Mouse (Mus musculus) limb, embryonic 13.5 days (tissue): ENCODE data around the gene Ppp5c. TPM values are rescaled to one million over a fixed set of nuclear protein-coding genes. Genes with fewer than 3 reads are reported as not detected.

Experiments
- ATAC-seq: fragments of 200-750 bp; cut with Nextera tagmentation; 2 replicates; pipeline ENCODE4 v1.8.0; 2017; ENCODE audit warnings: low read depth, moderate number of reproducible peaks, moderate TSS enrichment; ENCODE audit not compliant: low FRiP score
- H3K27ac ChIP-seq: fragments of 300-500 bp; sonication (generic); 2 replicates; pipeline ENCODE4 v1.5.1; 2015; ENCODE audit warnings: inconsistent platforms, mild to moderate bottlenecking, moderate library complexity
- H3K27me3 ChIP-seq: fragments of 300-500 bp; sonication (generic); 2 replicates; pipeline ENCODE4 v1.6.1; 2015; ENCODE audit warnings: mild to moderate bottlenecking, inconsistent platforms
- H3K36me3 ChIP-seq: fragments of 300-500 bp; sonication (generic); 2 replicates; pipeline ENCODE4 v1.6.1; 2015; ENCODE audit warnings: inconsistent platforms, mild to moderate bottlenecking, moderate library complexity
- H3K4me1 ChIP-seq: fragments of 300-500 bp; sonication (generic); 2 replicates; pipeline ENCODE4 v1.6.1; 2015; ENCODE audit warnings: inconsistent platforms
- H3K4me2 ChIP-seq: fragments of 300-500 bp; sonication (generic); replicated peaks from 2 replicates; pipeline ENCODE4 v1.6.1; 2015; ENCODE audit warnings: inconsistent platforms, mild to moderate bottlenecking, moderate library complexity
- H3K4me3 ChIP-seq: fragments of 300-500 bp; sonication (generic); 2 replicates; pipeline ENCODE4 v1.5.1; 2015; ENCODE audit warnings: moderate library complexity, mild to moderate bottlenecking, inconsistent platforms
- H3K9ac ChIP-seq: fragments of 300-500 bp; sonication (generic); 2 replicates; pipeline ENCODE4 v1.6.1; 2015; ENCODE audit warnings: mild to moderate bottlenecking, inconsistent platforms
- H3K9me3 ChIP-seq: fragments of 300-500 bp; sonication (generic); 2 replicates; pipeline ENCODE4 v1.6.1; 2016; ENCODE audit warnings: inconsistent platforms
- WGBS: fragments of 180-500 bp; shearing (Covaris S2); methylation state at CpG from one replicate; pipeline ENCODE4 v1.1.7; 2015; 5-methylcytosine and 5-hydroxymethylcytosine counted together
- polyA plus RNA-seq: library from polyadenylated mRNA; unstranded; fragments of >200 nt; fragmentation: Nextera tagmentation; extraction: Ambion mirVana; gene quantifications from 2 replicates; pipeline ENCODE4 v1.2.1, GENCODE M21; 2015

Ppp5c gene
- polyA plus RNA-seq, 1 experiment from 2014 or later = 118 TPM

- no peaks in the 10 kb centered on the region for H3K9me3 ChIP-seq
- peak overlapping the region; percentile 94 for H3K27ac ChIP-seq
- ATAC-seq = no peak
- 0 out of 2 replicates have a peak overlapping the region, but pooled peaks have one; percentile 4 for H3K4me2 ChIP-seq
- no peak overlapping the region for H3K9ac ChIP-seq
- H3K36me3 ChIP-seq = peaks cover under 1% of the 10 kb centered on the region; the same call in 1 of the 2 replicates
- H3K4me1 ChIP-seq = peaks cover 65% of the 10 kb centered on the region
- 42% methylated on average over 15 of the region's 15 CpGs for WGBS
- no peak overlapping the region for H3K4me3 ChIP-seq
- H3K27me3 ChIP-seq = no peaks in the 10 kb centered on the region
These were observed 37.5 kb downstream of the Ppp5c start for GRCm38 (mm10) chr7:16990006-16990744.

GRCm38 (mm10) chr7:16988405-16988804 is 39.3 kb downstream of the Ppp5c start:
- H3K4me1 ChIP-seq = peaks cover 58% of the 10 kb centered on the region
- ATAC-seq = 0 out of 2 replicates have a peak, but pooled peaks have one; percentile 34
- no peak overlapping the region for H3K4me3 ChIP-seq
- no peaks in the 10 kb centered on the region for H3K9me3 ChIP-seq
- H3K4me2 ChIP-seq = no peak overlapping the region
- H3K36me3 ChIP-seq = no peaks in the 10 kb centered on the region
- H3K27me3 ChIP-seq = no peaks in the 10 kb centered on the region
- 22% methylated on average over 3 of the region's 3 CpGs for WGBS
- no peak overlapping the region for H3K9ac ChIP-seq
- peak overlapping the region; percentile 45; the same call in 1 of the 2 replicates for H3K27ac ChIP-seq

- peaks cover 60% of the 10 kb centered on the region for H3K4me1 ChIP-seq
- no peak overlapping the region for H3K9ac ChIP-seq
- no peaks in the 10 kb centered on the region for H3K27me3 ChIP-seq
- H3K36me3 ChIP-seq = no peaks in the 10 kb centered on the region
- no peak overlapping the region for H3K4me2 ChIP-seq
- 30% methylated on average over 7 of the region's 7 CpGs for WGBS
- no peaks in the 10 kb centered on the region for H3K9me3 ChIP-seq
- peak overlapping the region; percentile 45 for H3K27ac ChIP-seq
- ATAC-seq = no peak
- no peak overlapping the region for H3K4me3 ChIP-seq
These were observed 40.1 kb downstream of the Ppp5c start for GRCm38 (mm10) chr7:16987541-16988149.

- Histone ChIP-seq H3K4me1 (peaks cover 43% of the 10 kb centered on the region), H3K9me3 (no peaks in the 10 kb centered on the region), H3K27ac (no peak within 1 kb of the TSS), H3K36me3 (no peaks in the 10 kb centered on the region), H3K9ac (no peak within 1 kb of the TSS), H3K27me3 (no peaks in the 10 kb centered on the region), H3K4me2 (peak within 1 kb of the TSS; percentile 60), H3K4me3 (peak within 1 kb of the TSS; percentile 28)
- 21% methylated on average over 26 of the region's 26 CpGs for WGBS
- no peak for ATAC-seq
These were observed 44.7 kb downstream of the Ppp5c start, which contains the start of gene Gm42372 for GRCm38 (mm10) chr7:16982859-16983568. Gm42372 (plus strand) TSS chr7:16983086.

DNA sequence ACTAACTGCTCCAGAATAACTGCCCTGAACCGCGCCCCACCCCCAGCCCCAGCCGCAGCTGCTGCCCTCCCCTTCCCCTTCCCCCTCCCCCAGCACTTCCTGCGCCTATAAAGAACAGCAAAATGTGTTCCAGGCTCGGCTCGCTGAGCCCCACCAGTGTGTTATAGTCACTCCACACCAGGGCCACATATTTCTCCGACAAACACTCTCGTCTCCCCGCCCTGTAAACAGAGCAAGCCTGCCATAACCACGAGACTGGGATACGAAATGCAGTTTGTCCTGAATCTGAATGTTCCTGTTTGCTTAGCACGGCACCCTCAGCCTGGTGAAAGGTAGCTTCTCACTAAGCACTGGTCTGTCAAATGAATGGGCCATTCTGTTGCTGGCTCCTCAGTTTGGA is 47.4 kb downstream of the Ppp5c start:
- 0 out of 2 replicates have a peak overlapping the region, but pooled peaks have one; percentile 20 for H3K9ac ChIP-seq
- H3K27me3 ChIP-seq = no peaks in the 10 kb centered on the region
- peak; percentile 77 for ATAC-seq
- peak overlapping the region; percentile 59 for H3K4me2 ChIP-seq
- WGBS = under 1% methylated on average over 12 of the region's 12 CpGs
- peaks cover 30% of the 10 kb centered on the region for H3K4me1 ChIP-seq
- H3K36me3 ChIP-seq = no peaks in the 10 kb centered on the region
- H3K9me3 ChIP-seq = no peaks in the 10 kb centered on the region
- peak overlapping the region; percentile 85 for H3K27ac ChIP-seq
- H3K4me3 ChIP-seq = peak overlapping the region; percentile 24

GRCm38 (mm10) chr7:16978593-16978992 is 49.1 kb downstream of the Ppp5c start:
- Histone ChIP-seq H3K9ac (no peak overlapping the region), H3K27ac (no peak overlapping the region), H3K4me3 (no peak overlapping the region), H3K27me3 (no peaks in the 10 kb centered on the region), H3K9me3 (no peaks in the 10 kb centered on the region), H3K4me2 (no peak overlapping the region), H3K36me3 (no peaks in the 10 kb centered on the region), H3K4me1 (peaks cover 27% of the 10 kb centered on the region)
- no peak for ATAC-seq
- WGBS = 92% methylated on average over 3 of the region's 3 CpGs

DNA sequence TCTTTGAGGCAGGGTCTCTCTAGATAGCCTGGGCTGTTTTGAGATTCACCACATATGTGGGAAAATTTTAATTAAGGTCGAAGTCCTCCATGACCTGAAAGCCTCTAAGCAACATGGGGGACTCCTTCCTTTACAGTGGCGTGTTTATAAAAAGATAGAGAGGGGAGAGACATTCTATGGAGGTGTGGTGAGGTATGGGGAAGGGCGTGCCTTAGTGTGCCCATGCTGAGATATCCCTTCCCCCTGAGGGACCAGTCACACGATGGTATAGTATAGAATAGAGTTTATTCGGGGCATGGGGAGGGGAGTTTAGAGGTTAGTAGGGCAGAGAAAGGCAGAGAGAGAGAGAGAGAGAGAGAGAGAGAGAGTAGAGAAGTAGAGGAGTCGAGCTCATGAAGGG is 49.6 kb downstream of the Ppp5c start:
- H3K9me3 ChIP-seq = no peaks in the 10 kb centered on the region
- ATAC-seq = no peak
- no peak overlapping the region for H3K9ac ChIP-seq
- H3K27me3 ChIP-seq = no peaks in the 10 kb centered on the region
- H3K4me2 ChIP-seq = no peak overlapping the region
- no peaks in the 10 kb centered on the region for H3K36me3 ChIP-seq
- no peak overlapping the region for H3K27ac ChIP-seq
- H3K4me3 ChIP-seq = no peak overlapping the region
- H3K4me1 ChIP-seq = peaks cover 25% of the 10 kb centered on the region
- WGBS = 82% methylated on average over 6 of the region's 6 CpGs

GRCm38 (mm10) chr7:16976298-16976697 is 51.4 kb downstream of the Ppp5c start:
- Histone ChIP-seq H3K4me2 (no peak overlapping the region), H3K4me3 (no peak overlapping the region), H3K27ac (no peak overlapping the region), H3K27me3 (no peaks in the 10 kb centered on the region), H3K4me1 (peaks cover 15% of the 10 kb centered on the region), H3K9me3 (no peaks in the 10 kb centered on the region), H3K36me3 (no peaks in the 10 kb centered on the region), H3K9ac (no peak overlapping the region)
- no peak for ATAC-seq
- WGBS = 64% methylated on average over 8 of the region's 8 CpGs

- Histone ChIP-seq H3K4me1 (no peaks in the 10 kb centered on the region), H3K9me3 (no peaks in the 10 kb centered on the region), H3K27ac (no peak overlapping the region), H3K27me3 (no peaks in the 10 kb centered on the region), H3K4me3 (no peak overlapping the region), H3K9ac (no peak overlapping the region), H3K4me2 (no peak overlapping the region), H3K36me3 (no peaks in the 10 kb centered on the region)
- peak; percentile 72 for ATAC-seq
- WGBS = 67% methylated on average over 6 of the region's 6 CpGs
These were observed 53.7 kb downstream of the Ppp5c start for GRCm38 (mm10) chr7:16974018-16974417.

DNA sequence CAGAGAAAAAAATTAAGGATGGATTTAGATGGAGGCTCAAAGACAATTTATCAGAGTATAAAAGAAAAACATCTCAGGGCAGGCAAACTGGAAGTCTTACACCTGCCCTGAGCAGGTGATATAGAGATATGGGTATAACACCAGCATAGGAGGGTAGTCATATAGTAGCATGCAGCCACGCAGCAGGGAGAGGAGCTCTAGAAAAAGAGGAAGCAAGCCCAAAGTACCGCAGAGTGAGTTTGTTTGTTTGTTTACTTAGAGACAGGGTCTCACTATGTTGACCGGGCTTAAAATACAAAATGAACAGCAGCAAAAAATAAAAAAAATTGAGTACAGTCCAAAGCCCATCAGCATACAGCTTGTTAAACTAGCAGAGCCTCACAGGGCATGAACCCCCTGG is 56.6 kb downstream of the Ppp5c start:
- H3K4me1 ChIP-seq = no peaks in the 10 kb centered on the region
- WGBS = 86% methylated on average over 3 of the region's 3 CpGs

GRCm38 (mm10) chr7:16968414-16968813 is 59.3 kb downstream of the Ppp5c start:
- Histone ChIP-seq H3K27me3 (no peaks in the 10 kb centered on the region), H3K4me1 (no peaks in the 10 kb centered on the region), H3K4me3 (no peak overlapping the region), H3K9ac (no peak overlapping the region), H3K9me3 (no peaks in the 10 kb centered on the region), H3K4me2 (no peak overlapping the region), H3K27ac (no peak overlapping the region), H3K36me3 (no peaks in the 10 kb centered on the region)
- ATAC-seq = no peak
- 85% methylated on average over 6 of the region's 6 CpGs for WGBS

More for the DNA sequence above, 56.6 kb downstream of the Ppp5c start:
- Histone ChIP-seq H3K36me3 (no peaks in the 10 kb centered on the region), H3K9me3 (no peaks in the 10 kb centered on the region), H3K4me2 (no peak overlapping the region), H3K27ac (no peak overlapping the region), H3K9ac (no peak overlapping the region), H3K27me3 (no peaks in the 10 kb centered on the region), H3K4me3 (no peak overlapping the region)
- ATAC-seq = no peak

DNA sequence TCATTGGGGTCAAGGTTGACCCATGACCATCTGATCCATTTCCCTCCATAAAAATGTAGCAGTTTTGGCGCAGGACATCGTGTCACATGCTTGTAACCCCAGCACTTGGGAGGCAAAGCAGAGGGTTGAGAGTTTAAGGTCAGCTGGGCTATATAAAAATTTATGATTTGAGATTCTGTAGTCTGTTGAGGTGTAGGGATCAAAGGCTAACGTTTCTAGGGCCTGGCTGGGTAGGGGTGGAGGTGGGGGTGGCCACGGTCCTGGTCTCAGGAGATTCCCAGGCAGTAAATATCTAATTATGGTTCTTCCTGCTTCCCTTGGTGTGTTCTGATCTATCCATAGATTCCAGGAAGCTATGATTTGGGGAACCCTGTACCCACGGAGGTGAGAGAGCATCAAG is 66.0 kb downstream of the Ppp5c start:
- ATAC-seq = no peak
- 71% methylated on average over 5 of the region's 5 CpGs for WGBS
- no peak overlapping the region for H3K9ac ChIP-seq
- H3K9me3 ChIP-seq = no peaks in the 10 kb centered on the region
- H3K27me3 ChIP-seq = no peaks in the 10 kb centered on the region
- H3K4me1 ChIP-seq = peaks cover 9% of the 10 kb centered on the region
- H3K4me2 ChIP-seq = no peak overlapping the region
- no peaks in the 10 kb centered on the region for H3K36me3 ChIP-seq
- no peak overlapping the region for H3K4me3 ChIP-seq
- H3K27ac ChIP-seq = no peak overlapping the region
